Mouse (Mus musculus) lung, postnatal 0 days (tissue): ENCODE data around the gene Etd.

Experiments used
- CTCF ChIP-seq: IDR thresholded peaks from 2 replicates; pipeline ENCODE4 v1.5.1; 2016; ENCODE audit warnings: antibody characterized with exemption, mild to moderate bottlenecking
- EP300 ChIP-seq: IDR thresholded peaks from 2 replicates; pipeline ENCODE4 v1.6.1; 2016; ENCODE audit warnings: antibody characterized with exemption, mild to moderate bottlenecking, control low read depth

DNA sequence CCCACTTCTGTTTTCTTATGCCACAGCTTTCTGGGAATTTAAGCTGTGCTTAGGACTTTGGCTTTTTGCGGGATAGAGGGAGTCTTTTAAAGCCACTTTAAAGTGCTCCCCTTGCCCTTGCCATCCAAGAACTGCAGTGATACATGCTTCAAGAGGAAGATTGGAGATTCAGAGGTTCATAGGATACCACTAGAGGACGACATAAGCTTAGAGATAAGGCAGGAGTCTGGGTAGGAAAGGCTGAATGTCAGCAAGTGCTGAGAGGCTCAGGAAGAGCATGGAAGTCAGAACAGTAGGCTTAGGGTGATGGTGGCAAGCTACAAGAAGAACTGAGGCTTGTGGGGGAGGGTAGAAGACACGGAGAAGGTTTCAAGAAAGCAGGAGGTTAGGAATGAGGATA, 24.9 kb downstream of the Etd start:
- TF ChIP-seq CTCF (peak; percentile 33), EP300 (no peak)
